Mouse (Mus musculus): ENCODE results near the gene Stard3nl.

DNA sequence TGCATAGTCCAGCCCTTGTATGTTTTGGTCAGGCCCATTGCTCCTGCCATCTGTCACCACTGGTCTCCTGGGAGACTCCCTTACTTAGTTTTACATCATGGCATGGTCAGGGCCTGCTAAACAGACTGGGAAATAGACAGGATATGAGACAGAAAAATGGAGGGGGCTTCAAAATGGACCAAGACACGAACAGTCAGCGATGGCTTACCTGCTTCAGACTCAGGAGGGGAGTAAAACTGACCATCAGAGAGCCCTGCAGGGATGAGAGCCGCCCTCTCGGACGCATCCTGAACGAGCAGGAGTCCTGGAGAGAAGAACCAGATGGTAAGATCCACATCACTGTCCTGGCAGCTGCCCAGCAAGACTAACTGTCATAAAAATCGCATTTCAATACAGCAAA lies 28.1 kb downstream of the Stard3nl start:
- TF ChIP-seq CTCF (IDR thresholded peaks at IDR 0.05; ENCODE audit: borderline replicate concordance, extremely low read depth, insufficient read depth, insufficient read length), result no peak
- no peak for TF ChIP-seq POLR2A (IDR thresholded peaks at IDR 0.05; ENCODE audit: borderline replicate concordance, extremely low read depth, insufficient read depth, insufficient read length, poor library complexity, severe bottlenecking)

Data from brain, embryonic 14.5 days (tissue).